Mouse (Mus musculus) stomach, postnatal 0 days (tissue): Measurements from ENCODE around the gene Ccdc144b. TPM values are rescaled to one million over a fixed set of nuclear protein-coding genes. Genes with fewer than 3 reads are reported as not detected.
A peak's percentile ranks its signal among the peaks of the same experiment; 100 is the strongest.

Experiments used
- ATAC-seq: fragments of 200-750 bp; cut with Nextera tagmentation; 2 replicates; pipeline ENCODE4 v1.8.0; 2017; ENCODE audit not compliant: low FRiP score, low TSS enrichment
- DNase-seq: peaks from one replicate; pipeline ENCODE4 v3.0.0-alpha.2; 2016; ENCODE audit warnings: low spot score
- H3K27ac ChIP-seq: fragments of 300-500 bp; sonication (generic); replicated peaks from 2 replicates; pipeline ENCODE4 v1.5.1; 2014; ENCODE audit warnings: mild to moderate bottlenecking, control low read depth
- H3K27me3 ChIP-seq: fragments of 300-500 bp; sonication (generic); 2 replicates; pipeline ENCODE4 v1.6.1; 2014; ENCODE audit warnings: low read length; ENCODE audit not compliant: control insufficient read depth, insufficient read depth
- H3K36me3 ChIP-seq: fragments of 300-500 bp; sonication (generic); 2 replicates; pipeline ENCODE4 v1.6.1; 2014; ENCODE audit warnings: low read length, mixed read lengths; ENCODE audit not compliant: control insufficient read depth, insufficient read depth
- H3K4me1 ChIP-seq: fragments of 300-500 bp; sonication (generic); replicated peaks from 2 replicates; pipeline ENCODE4 v1.6.1; 2014; ENCODE audit warnings: antibody characterized with exemption; ENCODE audit not compliant: control insufficient read depth, insufficient read depth
- H3K4me2 ChIP-seq: fragments of 300-500 bp; sonication (generic); replicated peaks from 2 replicates; pipeline ENCODE4 v1.6.1; 2014; ENCODE audit warnings: low read depth, mild to moderate bottlenecking, control low read depth, moderate library complexity
- H3K4me3 ChIP-seq: fragments of 300-500 bp; sonication (generic); 2 replicates; pipeline ENCODE4 v1.5.1; 2014; ENCODE audit warnings: low read depth, low read length, control low read depth
- H3K9ac ChIP-seq: fragments of 300-500 bp; sonication (generic); 2 replicates; pipeline ENCODE4 v1.6.1; 2014; ENCODE audit warnings: mild to moderate bottlenecking, low read length, control low read depth, mixed read lengths
- H3K9me3 ChIP-seq: fragments of 300-500 bp; sonication (generic); 2 replicates; pipeline ENCODE4 v1.6.1; 2016; ENCODE audit warnings: low read length; ENCODE audit not compliant: control insufficient read depth
- CTCF ChIP-seq: IDR thresholded peaks from 2 replicates; pipeline ENCODE4 v1.5.1; 2016; ENCODE audit warnings: antibody characterized with exemption, low read depth, mild to moderate bottlenecking, moderate library complexity
- EP300 ChIP-seq: optimal IDR thresholded peaks from 2 replicates; pipeline ENCODE3; 2016; ENCODE audit warnings: antibody characterized with exemption
- WGBS: fragments of 180-500 bp; shearing (Covaris S2); extraction: QIAGEN DNeasy Blood & Tissue Kit; methylation state at CpG from one replicate; pipeline ENCODE4 v1.1.7; 2014; 5-methylcytosine and 5-hydroxymethylcytosine counted together
- polyA plus RNA-seq: library from polyadenylated mRNA; unstranded; fragments of >200 nt; fragmentation: Nextera tagmentation; extraction: Ambion mirVana; gene quantifications from 2 replicates; pipeline ENCODE4 v1.2.1, GENCODE M21; 2015

The Ccdc144b gene
- polyA plus RNA-seq, 1 experiment from 2014 or later = not detected

DNA sequence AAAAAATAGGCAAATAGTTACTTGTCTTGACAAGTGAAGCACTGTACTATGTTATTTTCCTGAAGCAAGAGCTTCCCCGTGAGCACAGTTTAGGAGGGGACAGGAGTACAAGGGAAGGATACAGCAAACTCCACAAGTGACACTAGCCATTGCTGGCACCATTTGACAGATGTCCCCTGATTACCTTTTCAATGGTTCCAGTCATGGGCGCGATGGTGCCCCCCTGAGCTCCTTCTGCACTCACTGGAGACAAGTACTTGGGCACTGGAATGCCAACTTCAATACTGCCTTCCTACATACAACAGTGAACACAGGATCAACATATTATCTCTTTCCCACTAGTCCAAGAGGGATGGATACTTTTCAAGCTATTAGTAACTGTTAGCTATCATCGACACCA, 89.9 kb downstream of the Ccdc144b start:
- WGBS = 91% methylated on average over 4 of the region's 4 CpGs

DNA sequence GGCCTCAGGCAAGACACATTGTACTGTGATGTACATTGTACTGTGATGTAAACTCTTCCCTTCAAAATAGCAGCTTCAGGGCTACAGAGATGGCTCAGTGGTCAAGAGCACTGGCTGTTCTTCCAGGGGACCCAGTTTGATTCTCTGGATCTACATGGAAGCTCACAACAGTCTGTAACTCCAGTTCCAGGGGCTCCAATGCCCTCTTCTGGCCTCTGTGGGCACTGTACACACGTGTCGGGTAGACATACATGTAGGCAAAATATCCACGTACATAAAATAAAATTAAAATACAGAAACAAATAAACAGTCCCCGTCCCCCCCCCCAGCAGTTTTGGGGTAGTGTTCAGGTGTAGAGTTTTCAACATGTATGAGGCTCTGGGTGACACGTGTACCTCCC, 90.4 kb downstream of the Ccdc144b start:
- 95% methylated on average over 5 of the region's 5 CpGs for WGBS
- ATAC-seq (0 out of 2 replicates have a peak, but pooled peaks have one; percentile 35), DNase-seq (peak; percentile 26)
- no peak overlapping the region for H3K4me2 ChIP-seq
- no peak overlapping the region for H3K9ac ChIP-seq
- no peak overlapping the region for H3K4me3 ChIP-seq
- H3K27me3 ChIP-seq = no peaks in the 10 kb centered on the region
- H3K4me1 ChIP-seq = no peaks in the 10 kb centered on the region
- no peaks in the 10 kb centered on the region for H3K9me3 ChIP-seq
- TF ChIP-seq EP300 = no peak
- peak; percentile 47 for TF ChIP-seq CTCF
- H3K27ac ChIP-seq = no peak overlapping the region
- H3K36me3 ChIP-seq = no peaks in the 10 kb centered on the region; the same call in 1 of the 2 replicates

More for the DNA sequence above, 89.9 kb downstream of the Ccdc144b start:
- H3K4me2 ChIP-seq = no peak overlapping the region
- no peaks in the 10 kb centered on the region for H3K27me3 ChIP-seq
- H3K9me3 ChIP-seq = no peaks in the 10 kb centered on the region
- no peaks in the 10 kb centered on the region; the same call in 1 of the 2 replicates for H3K36me3 ChIP-seq
- TF ChIP-seq CTCF (no peak), EP300 (no peak)
- no peak overlapping the region for H3K9ac ChIP-seq
- ATAC-seq (no peak), DNase-seq (no peak)
- H3K4me1 ChIP-seq = no peaks in the 10 kb centered on the region
- no peak overlapping the region for H3K27ac ChIP-seq
- no peak overlapping the region for H3K4me3 ChIP-seq

Other genes starting within 250 kb of the Ccdc144b start
- gene Dcun1d1, start 116.1 kb downstream of the Ccdc144b start, polyA plus RNA-seq = 84.7 and 86.4 TPM in 2 replicates
- gene Mccc1, start 52.9 kb downstream of the Ccdc144b start, polyA plus RNA-seq = 19.6 and 24.8 TPM in 2 replicates
- gene Acad9, start 12.4 kb upstream of the Ccdc144b start, polyA plus RNA-seq = 75.4 and 86.2 TPM in 2 replicates
- gene D3Ertd254e, start 97.5 kb upstream of the Ccdc144b start, polyA plus RNA-seq = 2.5 and 2.8 TPM in 2 replicates
- 0.07 TPM in 1 of 2 replicates, not detected in the other for gene Qrfpr, start 168.8 kb upstream of the Ccdc144b start, polyA plus RNA-seq